Mouse (Mus musculus) kidney, adult 2 months (tissue): ENCODE results near the gene Bcl2a1c.
"Not testable (repeated sequence)": the region's sequence is repeated elsewhere in the genome, so short reads cannot be mapped to it uniquely, and the experiment has no call there.

ENCODE experiments used
- CTCF ChIP-seq: fragments of 200-500 bp; conservative IDR thresholded peaks from 2 replicates; pipeline ENCODE4 v1.5.1; 2011; ENCODE audit warnings: low read depth, mild to moderate bottlenecking, control low read depth, low read length, moderate library complexity, mixed read lengths; ENCODE audit not compliant: insufficient read depth, insufficient read length
- POLR2A ChIP-seq: fragments of 200-500 bp; IDR thresholded peaks from one replicate; pipeline ENCODE4 v1.6.1; 2011; ENCODE audit warnings: low read depth, low read length, control low read depth

DNA sequence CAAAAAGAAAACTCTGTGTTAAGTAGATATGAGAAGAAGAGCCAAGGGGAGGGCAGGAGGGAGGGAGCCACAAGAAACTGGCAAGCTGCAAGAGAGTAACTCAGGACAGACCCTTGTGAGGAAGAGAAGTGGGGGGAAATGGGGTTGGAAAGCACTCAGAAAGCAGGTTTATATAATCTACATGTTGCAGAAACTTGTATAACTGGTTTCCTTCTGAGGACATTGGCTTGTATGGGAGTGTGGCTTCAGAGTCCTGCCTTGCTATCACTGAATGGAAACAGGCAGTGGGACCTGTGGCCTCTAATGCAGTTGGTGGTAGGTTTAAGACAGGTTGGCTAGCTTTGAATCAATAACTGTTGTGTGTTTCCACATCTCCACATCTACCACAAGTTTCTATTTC is 1.6 kb upstream of the Bcl2a1c start:
- TF ChIP-seq CTCF, POLR2A: not testable (repeated sequence)
